Mouse (Mus musculus) ovary, postnatal 14 days (tissue): ENCODE data around the gene Elavl2.
"Not testable (repeated sequence)": the region's sequence is repeated elsewhere in the genome, so short reads cannot be mapped to it uniquely, and the experiment has no call there.

Source experiments
- DNase-seq: peaks from one replicate; pipeline ENCODE4 v3.0.0; 2022; ENCODE audit warnings: low spot score

Gene Elavl2

DNA sequence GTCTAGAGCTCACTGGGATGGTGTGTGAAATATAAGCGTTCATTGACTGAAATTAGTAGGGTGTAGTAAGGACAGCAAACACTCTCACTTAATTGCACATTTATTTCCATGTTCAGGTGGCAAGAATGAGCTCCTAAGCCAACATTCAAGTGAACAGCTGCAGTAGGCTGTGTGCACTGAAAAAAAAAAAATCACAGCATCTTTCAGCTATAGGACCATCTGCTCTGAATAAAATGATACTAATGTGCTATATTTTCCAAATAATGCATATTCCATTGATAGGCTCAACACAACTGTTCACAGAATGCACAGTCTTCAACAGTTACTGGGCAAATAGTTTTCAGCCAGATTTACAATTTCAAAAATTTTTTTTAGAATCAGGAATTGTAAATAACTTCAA, 89.8 kb downstream of the Elavl2 start:
- no peak for DNase-seq

DNA sequence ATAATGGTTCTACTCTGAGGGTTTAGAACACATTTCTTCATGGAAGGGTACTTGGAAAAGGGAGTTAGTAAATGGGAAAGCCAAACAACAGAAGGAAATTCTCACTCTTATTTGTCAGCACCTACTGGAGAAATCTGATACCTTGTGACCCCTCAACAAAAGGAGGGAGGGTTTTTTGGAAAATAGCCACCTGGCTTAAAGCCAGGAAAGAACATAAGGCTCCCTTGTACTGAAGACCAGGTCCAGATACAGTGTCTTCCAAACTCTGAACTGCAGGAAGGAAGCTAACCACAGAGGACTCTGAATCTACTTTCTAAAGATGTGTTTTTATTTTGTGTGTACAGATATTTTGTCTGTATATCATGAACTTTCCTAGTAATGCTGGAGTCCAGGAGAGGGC, 102.9 kb downstream of the Elavl2 start:
- DNase-seq: no peak

DNA sequence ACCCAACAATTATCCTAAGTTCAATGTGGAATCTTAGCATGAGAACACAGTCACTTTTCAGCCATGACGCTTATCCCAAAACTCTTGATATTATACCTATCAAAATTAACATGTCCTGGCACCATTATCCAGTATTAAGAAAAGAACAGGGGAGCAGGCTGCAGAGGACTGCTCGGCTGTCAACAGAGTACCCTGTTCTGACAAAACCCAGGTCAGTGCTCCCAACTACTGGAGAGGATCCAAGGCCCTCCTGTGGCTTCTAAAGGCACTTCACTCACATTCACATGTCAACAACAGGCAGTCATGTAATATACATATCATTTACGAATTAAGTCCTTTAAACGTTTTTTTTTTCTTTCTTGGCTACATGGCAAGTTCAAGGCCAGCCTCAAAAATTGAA, 105.3 kb downstream of the Elavl2 start:
- no peak for DNase-seq

DNA sequence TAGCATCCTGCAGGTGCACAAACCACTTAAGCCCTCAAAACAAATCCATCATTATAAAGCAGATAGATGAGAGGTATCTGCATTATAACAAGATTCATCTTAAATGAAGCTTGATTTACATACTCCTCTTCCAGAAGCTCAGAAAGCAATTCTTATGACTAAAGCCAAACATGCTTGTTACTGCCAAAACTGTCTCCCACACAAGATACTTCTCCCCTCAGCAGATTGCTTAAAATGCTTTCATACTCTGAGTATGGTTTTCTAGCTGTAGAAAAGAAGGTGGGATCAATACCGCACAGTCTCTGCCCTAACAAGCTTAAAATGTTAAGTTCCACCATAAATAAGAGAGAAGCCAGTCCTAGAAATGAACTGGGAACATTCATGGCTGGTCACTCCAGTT, 109.1 kb downstream of the Elavl2 start:
- no peak for DNase-seq

DNA sequence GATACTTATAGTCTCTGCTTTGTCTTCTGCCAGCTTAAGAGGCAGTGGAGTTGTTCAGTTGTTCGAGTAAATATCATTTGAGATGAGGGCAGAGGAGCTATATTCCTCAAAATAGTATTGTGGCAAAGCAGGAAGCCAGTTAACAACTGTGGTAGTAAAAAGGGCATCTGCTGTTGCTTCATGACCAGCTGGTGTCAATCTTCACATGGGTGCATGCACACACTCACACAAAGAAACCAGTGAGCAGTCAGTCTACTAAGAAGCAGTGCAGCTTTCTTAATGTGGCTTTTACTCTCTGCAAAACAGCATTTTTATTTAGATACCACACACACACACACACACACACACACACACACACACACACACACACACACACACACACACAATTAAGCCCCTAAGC, 110.2 kb downstream of the Elavl2 start:
- no peak for DNase-seq

DNA sequence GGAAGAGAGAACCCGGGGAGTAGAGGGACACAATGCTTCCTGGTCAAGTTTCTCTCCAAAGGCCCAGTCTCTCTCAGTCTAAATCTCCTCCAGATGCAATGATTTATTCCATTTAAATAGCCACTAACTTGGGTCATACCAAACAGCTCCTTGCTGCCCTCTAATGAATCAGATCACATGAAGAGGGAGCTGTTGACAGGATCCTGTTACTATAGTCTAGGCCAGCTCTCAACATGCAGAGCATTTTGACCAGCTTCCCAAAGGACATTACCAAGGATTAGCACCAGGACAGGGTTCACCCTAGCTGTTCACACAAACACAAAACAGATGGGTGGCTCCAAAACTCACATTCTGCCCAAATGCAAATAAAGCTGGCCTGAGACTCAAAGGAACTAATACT, 111.4 kb downstream of the Elavl2 start:
- DNase-seq: no peak

DNA sequence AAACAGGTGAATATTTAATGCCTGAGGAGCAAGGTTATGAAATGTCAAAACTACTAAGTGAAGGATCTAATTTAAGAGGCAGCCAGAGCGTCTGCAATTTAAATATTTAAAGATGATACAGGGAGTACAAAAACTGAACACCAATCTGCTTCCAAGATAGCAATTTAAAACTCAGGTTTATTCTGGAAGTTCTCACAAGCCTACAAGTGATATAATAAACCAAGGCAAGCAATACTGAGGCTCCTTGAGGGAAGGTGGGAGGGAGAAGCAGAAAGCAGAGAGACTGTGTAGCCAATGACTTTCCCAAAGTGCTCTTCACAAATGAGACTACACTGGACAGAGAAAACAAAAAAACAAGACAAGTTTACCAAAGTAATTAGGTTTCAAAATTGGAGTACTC, 132.2 kb downstream of the Elavl2 start:
- no peak for DNase-seq

DNA sequence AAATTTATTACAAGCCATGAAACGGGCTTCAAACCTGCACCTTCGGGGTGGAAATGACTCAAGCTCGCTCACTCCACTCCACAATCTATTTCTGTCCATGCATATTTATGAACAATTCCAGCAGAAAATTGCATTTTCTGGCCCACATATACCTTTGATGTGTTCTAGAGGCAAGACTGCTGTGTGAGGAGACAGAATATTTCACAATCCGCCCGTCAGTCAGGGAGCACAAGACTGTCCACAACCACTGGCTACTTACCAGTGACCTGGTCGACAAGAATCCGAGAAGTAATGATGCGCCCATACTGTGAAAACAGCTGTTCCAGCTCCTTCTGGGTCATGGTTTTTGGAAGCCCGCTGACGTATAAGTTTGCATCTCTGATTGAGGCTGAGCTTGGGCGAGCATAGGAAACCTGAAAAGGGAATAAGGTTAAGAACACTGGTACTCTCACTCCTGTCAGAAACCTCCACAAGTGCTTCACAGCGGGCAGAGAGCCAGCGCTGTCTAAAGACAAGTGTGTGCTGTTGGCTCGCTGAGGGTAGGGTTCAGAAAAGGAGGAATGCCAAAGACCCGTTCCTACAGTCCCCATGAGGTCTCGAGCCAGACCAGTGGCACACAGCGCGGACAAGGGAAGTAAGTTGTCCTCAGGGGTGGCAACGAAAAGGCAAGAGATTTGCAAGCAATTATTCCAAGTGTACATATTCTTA, 136.7 kb downstream of the Elavl2 start:
- DNase-seq: no peak

DNA sequence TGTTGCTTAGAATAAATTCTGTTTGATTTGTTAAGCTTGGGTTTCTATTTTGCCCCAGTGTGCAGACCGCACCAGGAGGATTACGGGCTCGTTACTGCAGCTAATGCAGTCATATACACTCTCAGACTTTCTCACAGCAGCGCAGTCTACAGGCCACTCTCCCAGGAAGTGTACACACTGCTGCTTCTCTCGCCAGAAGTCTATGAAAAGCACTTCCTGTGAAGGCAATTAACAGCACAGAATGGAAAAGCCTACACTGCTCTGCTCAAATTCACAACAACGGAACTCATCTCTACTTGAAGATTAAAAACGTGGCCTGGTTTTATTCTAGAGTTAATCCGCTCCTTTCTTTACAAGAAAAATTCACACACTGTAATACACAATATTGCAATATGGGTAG, 137.7 kb downstream of the Elavl2 start:
- no peak for DNase-seq

DNA sequence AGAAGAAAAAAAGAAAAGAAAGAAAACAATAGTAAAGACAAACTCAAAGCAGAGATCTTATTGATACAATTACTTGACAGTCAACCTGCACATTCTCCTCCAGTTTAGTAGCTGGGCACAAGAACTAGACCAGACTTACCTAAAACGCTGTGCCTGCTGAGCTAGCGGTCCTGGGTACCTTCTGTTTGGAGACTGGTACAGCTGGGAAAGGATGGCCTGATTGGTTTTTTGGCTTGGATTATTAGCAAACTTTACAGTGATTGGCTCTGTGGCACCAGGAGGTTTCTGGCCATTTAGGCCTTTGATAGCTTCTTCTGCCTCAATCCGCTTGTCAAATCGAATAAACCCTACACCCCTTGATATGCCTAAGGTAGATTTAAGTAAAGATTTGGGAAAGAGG, 140.0 kb downstream of the Elavl2 start:
- no peak for DNase-seq

DNA sequence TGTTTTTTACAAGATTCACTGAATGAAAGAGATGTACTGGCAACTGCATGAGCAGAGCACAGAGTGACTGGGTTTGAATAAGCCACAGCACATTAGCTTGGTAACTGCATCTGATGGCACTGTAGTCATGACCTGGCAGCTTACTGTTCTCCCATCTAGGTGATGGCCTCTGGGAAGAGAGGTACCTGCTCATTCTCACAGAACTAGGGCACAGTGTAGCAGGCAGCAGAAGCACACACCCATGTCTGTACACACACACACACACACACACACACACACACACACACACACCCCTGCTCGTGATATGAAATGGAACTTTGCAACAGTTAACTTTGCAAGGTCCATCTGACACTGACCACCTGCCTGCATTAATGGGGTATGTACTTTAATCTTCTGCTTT, 151.9 kb downstream of the Elavl2 start:
- DNase-seq: no peak

DNA sequence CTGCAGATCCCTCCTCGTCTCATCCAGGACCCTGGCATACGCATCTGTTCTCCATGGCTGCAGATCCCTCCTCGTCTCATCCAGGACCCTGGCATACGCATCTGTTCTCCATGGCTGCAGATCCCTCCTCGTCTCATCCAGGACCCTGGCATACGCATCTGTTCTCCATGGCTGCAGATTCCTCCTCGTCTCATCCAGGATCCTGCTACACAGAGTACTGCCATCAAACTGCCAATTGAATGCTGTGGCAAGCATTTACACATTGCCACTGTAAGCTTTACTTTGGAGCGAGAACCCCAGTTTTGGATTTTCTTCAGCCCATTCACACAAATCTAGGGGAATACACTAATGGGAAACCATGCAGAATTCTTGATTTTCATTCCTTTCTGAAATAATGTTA, 155.4 kb downstream of the Elavl2 start:
- DNase-seq: not testable (repeated sequence)

DNA sequence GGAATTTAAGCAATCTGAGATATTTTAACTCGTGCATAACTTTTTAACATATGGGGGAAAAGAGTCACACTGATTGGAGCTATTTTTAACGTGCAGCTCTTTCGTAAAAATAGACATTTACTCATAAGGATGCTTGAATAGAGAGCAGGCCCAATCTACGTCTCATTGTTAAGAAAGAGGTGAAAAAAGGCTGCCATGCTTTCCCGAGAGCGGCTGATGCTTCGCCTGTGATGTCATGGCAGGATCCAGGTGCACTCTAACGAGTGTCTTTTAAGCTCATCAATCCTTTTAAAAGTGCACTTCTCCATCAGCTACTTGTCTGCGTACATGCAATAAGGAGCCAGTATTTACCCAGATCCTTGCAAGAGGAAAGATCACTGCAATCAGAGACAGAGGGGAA, 156.0 kb downstream of the Elavl2 start:
- no peak for DNase-seq

DNA sequence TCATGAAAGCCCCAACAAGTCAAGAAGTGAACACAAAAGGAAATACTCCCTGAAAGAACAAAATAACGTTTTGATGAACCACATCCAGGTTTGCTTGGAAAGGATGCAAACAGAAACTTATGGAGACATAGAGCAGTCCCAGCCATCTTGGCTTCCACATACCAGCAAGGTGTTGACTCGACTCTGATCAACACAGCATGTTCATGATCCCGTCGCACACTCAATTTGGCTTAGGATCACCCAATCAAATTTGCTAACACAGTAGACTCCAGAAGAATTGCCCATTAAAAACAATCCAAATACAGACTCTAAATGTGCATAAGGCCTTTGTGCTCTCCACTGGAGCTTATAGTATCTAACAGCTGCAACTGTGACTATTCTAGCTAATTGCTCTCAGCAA, 156.7 kb downstream of the Elavl2 start:
- DNase-seq: no peak

DNA sequence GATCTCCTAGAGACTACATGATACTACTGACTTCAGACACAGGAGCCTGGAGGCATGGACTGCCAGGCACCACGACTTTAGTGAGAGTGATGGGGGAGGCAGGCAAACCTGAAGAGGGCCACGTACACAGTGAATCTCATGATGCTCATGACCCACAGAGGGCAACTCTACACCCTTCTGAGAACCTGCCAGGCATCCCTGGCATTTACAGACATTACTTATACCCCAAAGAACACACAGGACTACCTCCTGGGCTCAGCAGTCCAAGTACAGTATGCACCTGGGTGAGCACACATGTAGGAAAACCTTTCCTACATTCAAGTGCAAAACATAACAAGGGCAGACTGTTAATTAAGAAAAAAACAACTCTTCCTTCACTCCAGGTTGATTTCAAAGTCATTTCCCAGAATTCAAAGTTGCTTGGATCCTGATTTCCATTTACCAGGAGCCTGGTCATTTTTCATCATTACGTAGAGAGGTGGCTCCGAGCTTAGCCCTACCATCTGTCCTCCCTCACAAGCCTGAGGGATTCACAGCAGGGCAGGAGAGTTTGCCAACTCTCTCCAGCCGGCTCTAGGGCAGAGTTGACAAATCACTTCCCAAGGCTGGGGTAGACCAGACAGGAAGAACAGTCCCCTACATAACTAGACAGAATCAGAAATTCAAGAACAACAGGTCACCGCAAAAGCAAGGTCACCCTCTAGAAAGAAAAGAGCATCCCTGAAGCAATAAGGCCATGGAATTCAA, 161.7 kb downstream of the Elavl2 start:
- no peak for DNase-seq

DNA sequence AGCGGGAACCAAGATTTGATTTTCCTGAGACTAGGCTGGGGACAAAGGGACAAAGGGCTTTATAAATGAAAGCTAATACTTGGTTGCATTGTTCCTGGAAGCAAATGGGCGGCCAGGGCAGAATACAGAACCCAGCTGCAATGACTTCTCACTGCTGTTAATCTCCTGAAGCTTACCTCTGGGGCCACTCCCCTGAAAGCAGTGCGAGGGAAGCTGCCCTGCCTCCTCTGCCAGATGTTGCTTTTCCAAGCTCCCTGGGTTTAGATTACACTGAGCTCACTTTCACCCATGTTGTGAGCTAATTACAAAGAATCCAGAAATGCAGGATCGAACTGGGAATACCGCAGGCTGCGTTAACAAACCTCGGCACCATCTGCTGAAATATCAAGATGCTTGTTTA, 163.6 kb downstream of the Elavl2 start:
- no peak for DNase-seq

DNA sequence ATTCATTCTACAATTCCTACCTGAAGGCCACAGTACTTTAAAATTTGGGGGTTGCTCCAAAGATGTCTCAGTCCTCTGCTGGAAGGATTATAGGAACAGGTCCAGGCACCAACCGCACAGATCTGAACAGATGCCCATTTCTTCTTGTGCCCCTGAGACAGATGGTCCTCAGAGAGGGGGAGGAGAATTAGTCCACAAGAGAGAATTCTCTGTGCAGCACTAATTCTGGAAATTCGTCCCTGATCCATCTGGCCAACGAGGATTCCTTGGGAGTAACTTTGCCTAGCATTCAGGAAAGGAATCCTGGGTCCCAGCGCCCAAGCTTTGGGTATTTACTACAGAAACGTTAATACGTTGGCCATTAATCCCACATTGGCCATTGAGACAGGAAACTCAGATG, 165.6 kb downstream of the Elavl2 start:
- DNase-seq: no peak

DNA sequence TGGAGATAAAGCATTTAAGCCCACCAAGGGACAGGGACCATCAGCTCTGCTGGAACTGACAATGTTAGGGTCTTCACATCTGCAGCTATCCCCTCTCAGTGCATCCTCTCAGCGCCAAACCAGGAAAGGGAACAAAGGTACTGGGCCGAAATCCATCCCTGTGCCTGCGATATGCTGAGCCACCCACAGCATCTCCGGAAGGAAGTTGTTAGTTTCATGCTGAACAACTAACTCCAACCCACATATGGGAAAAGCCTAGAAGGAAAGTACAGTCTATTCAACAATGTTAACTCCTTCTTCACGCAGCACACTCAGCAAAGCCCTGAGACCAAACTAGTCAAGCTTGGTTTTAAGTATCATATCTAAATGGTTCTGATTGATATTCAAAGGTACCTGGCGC, 167.0 kb downstream of the Elavl2 start:
- DNase-seq: no peak

DNA sequence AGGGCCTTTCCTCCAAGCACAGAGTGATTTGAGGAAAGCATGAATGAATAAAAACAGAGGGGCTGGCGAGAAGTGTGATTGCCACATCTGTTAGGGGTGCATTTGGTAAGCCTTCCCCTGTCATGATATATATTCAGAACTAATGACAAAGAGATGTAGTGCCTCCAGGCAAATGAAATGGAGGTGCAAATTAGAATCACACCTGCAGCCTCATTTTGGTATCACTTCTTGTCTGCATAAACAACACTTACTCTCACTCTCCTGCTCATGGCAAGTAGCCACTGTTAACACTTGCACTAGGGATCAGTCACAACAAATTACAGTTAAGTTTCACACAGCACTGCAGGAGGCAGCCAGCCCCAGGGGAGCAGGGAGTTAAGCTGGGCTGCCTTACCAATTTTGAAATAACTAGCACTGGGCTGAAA, 170.1 kb downstream of the Elavl2 start:
- no peak for DNase-seq

DNA sequence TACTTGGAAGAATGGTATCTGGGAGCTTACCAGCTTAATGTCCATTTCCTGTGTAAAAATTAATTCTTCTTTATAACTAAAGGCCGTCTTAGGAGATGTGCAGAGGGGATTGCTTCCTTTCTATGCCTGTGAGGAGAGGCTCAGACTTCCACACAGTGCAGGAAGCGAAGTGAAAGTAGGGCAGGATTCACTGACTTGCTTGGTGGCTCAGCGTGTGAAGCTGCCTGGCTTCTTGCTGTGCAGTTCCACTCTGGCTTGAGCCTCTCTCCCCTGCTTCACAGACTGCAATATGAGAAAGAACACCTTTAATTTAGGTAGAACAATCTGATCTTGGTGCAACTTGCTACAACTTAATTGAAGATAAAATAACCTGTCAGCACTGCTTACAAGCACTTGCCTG, 172.2 kb downstream of the Elavl2 start:
- DNase-seq: no peak

DNA sequence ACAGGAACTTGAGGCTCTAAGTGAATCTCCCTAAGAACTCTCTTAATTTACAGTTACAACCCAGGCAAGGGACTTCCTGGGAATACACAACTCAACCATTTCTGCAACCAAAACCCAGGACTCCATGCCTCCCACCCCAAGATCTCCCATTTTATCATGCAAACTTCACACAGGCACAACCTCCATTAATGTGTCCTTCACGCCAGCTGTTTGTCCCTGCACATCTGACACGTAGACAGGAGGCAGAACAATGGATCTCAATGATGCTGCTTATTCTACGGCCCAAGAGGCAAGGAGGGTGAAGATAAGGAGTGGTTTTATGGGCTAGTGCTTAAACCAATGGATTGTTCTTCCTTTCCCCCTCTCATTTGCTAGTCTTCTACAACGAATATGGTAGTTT, 176.8 kb downstream of the Elavl2 start:
- DNase-seq: no peak

DNA sequence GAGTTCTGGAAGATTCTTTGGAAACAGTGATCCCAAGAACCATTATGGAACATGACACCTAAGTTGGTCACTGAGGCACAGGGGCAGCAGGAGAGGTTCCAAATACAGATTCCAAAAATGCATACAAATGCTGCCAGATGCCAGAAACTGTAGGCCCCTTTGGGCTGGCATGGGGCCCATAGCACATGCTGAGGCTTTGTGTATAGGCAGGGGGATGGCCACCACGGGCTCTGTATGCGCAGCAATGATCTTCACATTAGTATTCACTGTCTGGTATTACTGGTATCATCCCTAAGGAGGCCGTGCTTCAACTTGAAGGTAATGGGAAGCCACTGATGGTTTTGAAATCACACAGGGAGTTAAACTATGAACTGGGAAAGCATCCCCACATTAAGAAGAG, 181.3 kb downstream of the Elavl2 start:
- DNase-seq: no peak

DNA sequence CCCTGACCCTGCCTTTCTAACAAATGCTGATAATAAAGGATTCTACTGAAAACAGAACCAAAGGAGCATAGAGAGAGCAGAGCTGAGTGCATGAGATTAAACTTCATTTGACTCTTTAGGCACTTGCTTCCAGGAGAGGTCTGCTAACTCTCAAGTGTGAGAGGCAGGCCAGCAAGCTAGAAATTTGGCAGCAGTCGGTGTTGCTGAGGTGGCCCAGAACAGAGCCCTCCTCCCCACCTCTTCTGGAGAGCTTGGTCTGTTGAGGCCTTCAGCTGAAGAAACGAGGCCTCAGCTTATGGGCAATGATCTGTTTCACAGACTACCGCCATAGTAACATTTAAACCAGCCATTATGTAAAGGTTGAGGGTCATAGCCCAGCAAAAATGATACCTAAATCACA, 186.7 kb downstream of the Elavl2 start:
- DNase-seq: no peak
